Mouse (Mus musculus) forebrain, embryonic 15.5 days (tissue): Measurements from ENCODE around the gene Naif1. TPM values are rescaled to one million over a fixed set of nuclear protein-coding genes. Genes with fewer than 3 reads are reported as not detected.

Experiments used
- ATAC-seq: fragments of 200-750 bp; cut with Nextera tagmentation; replicated peaks from 2 replicates; pipeline ENCODE4 v1.8.0; 2017; ENCODE audit warnings: mild to moderate bottlenecking, moderate TSS enrichment, moderate library complexity
- H3K27ac ChIP-seq: fragments of 300-500 bp; sonication (generic); replicated peaks from 2 replicates; pipeline ENCODE4 v1.5.1; 2015; ENCODE audit warnings: mild to moderate bottlenecking, inconsistent platforms
- H3K27me3 ChIP-seq: fragments of 300-500 bp; sonication (generic); 2 replicates; pipeline ENCODE4 v1.6.1; 2015; ENCODE audit warnings: inconsistent platforms
- H3K36me3 ChIP-seq: fragments of 300-500 bp; sonication (generic); 2 replicates; pipeline ENCODE4 v1.6.1; 2015; ENCODE audit warnings: mild to moderate bottlenecking, inconsistent platforms
- H3K4me1 ChIP-seq: fragments of 300-500 bp; sonication (generic); 2 replicates; pipeline ENCODE4 v1.6.1; 2015; ENCODE audit warnings: inconsistent platforms
- H3K4me2 ChIP-seq: fragments of 300-500 bp; sonication (generic); replicated peaks from 2 replicates; pipeline ENCODE4 v1.6.1; 2015; ENCODE audit warnings: mild to moderate bottlenecking, inconsistent platforms
- H3K4me3 ChIP-seq: fragments of 300-500 bp; sonication (generic); 2 replicates; pipeline ENCODE4 v1.5.1; 2015; ENCODE audit warnings: mild to moderate bottlenecking, inconsistent platforms
- H3K9ac ChIP-seq: fragments of 300-500 bp; sonication (generic); replicated peaks from 2 replicates; pipeline ENCODE4 v1.6.1; 2015; ENCODE audit warnings: mild to moderate bottlenecking, inconsistent platforms
- H3K9me3 ChIP-seq: fragments of 300-500 bp; sonication (generic); 2 replicates; pipeline ENCODE4 v1.6.1; 2016; ENCODE audit warnings: inconsistent platforms
- WGBS: fragments of 180-500 bp; shearing (Covaris S2); methylation state at CpG from one replicate; pipeline ENCODE4 v1.1.7; 2015; ENCODE audit warnings: mixed read lengths; 5-methylcytosine and 5-hydroxymethylcytosine counted together
- polyA plus RNA-seq: library from polyadenylated mRNA; unstranded; fragments of >200 nt; fragmentation: Nextera tagmentation; extraction: Ambion mirVana; gene quantifications from 2 replicates; pipeline ENCODE4 v1.2.1, GENCODE M21; 2015

Naif1 gene
- polyA plus RNA-seq, 1 experiment from 2014 or later: 6.3 TPM

GRCm38 (mm10) chr2:32494522-32494921, 44.3 kb downstream of the Naif1 start:
- ATAC-seq: no peak
- WGBS: 68% methylated on average over 2 of the region's 2 CpGs
- H3K27me3 ChIP-seq: no peaks in the 10 kb centered on the region

GRCm38 (mm10) chr2:32495185-32495726, 45.0 kb downstream of the Naif1 start:
- no peak overlapping the region for H3K4me3 ChIP-seq
- no peaks in the 10 kb centered on the region for H3K27me3 ChIP-seq
- no peaks in the 10 kb centered on the region for H3K36me3 ChIP-seq
- H3K27ac ChIP-seq: no peak overlapping the region
- WGBS: 84% methylated on average over 20 of the region's 20 CpGs
- H3K9ac ChIP-seq: no peak overlapping the region
- no peak overlapping the region for H3K4me2 ChIP-seq
- no peaks in the 10 kb centered on the region for H3K9me3 ChIP-seq
- ATAC-seq: no peak
- no peaks in the 10 kb centered on the region for H3K4me1 ChIP-seq

More at GRCm38 (mm10) chr2:32494522-32494921, 44.3 kb downstream of the Naif1 start:
- Histone ChIP-seq H3K4me2 (no peak overlapping the region), H3K36me3 (no peaks in the 10 kb centered on the region), H3K4me1 (no peaks in the 10 kb centered on the region), H3K9ac (no peak overlapping the region), H3K9me3 (no peaks in the 10 kb centered on the region), H3K4me3 (no peak overlapping the region), H3K27ac (no peak overlapping the region)

GRCm38 (mm10) chr2:32496190-32496589, 45.9 kb downstream of the Naif1 start:
- Histone ChIP-seq H3K4me1 (no peaks in the 10 kb centered on the region), H3K27ac (no peak overlapping the region), H3K9ac (no peak overlapping the region), H3K9me3 (no peaks in the 10 kb centered on the region), H3K4me3 (no peak overlapping the region), H3K36me3 (no peaks in the 10 kb centered on the region), H3K27me3 (no peaks in the 10 kb centered on the region), H3K4me2 (no peak overlapping the region)
- ATAC-seq: no peak
- 79% methylated on average over 5 of the region's 5 CpGs for WGBS

GRCm38 (mm10) chr2:32499365-32499764, 49.1 kb downstream of the Naif1 start:
- no peak for ATAC-seq
- Histone ChIP-seq H3K27me3 (no peaks in the 10 kb centered on the region), H3K4me1 (no peaks in the 10 kb centered on the region), H3K9ac (no peak overlapping the region), H3K4me2 (no peak overlapping the region), H3K36me3 (no peaks in the 10 kb centered on the region), H3K4me3 (no peak overlapping the region), H3K27ac (no peak overlapping the region), H3K9me3 (no peaks in the 10 kb centered on the region)
- WGBS: 92% methylated on average over 4 of the region's 4 CpGs

GRCm38 (mm10) chr2:32500461-32500860, 50.2 kb downstream of the Naif1 start:
- H3K9ac ChIP-seq: no peak overlapping the region
- no peaks in the 10 kb centered on the region for H3K36me3 ChIP-seq
- H3K4me1 ChIP-seq: no peaks in the 10 kb centered on the region
- no peak overlapping the region for H3K4me2 ChIP-seq
- no peaks in the 10 kb centered on the region for H3K27me3 ChIP-seq
- no peak overlapping the region for H3K27ac ChIP-seq
- 76% methylated on average over 5 of the region's 5 CpGs for WGBS
- H3K9me3 ChIP-seq: no peaks in the 10 kb centered on the region
- H3K4me3 ChIP-seq: no peak overlapping the region
- no peak for ATAC-seq

- ATAC-seq: no peak
- Histone ChIP-seq H3K9ac (no peak overlapping the region), H3K4me2 (no peak overlapping the region), H3K4me1 (no peaks in the 10 kb centered on the region), H3K9me3 (no peaks in the 10 kb centered on the region), H3K4me3 (no peak overlapping the region), H3K27me3 (no peaks in the 10 kb centered on the region), H3K27ac (no peak overlapping the region), H3K36me3 (no peaks in the 10 kb centered on the region)
- WGBS: 78% methylated on average over 5 of the region's 5 CpGs
These were observed 51.6 kb downstream of the Naif1 start for GRCm38 (mm10) chr2:32501754-32502324.

- 84% methylated on average over 12 of the region's 12 CpGs for WGBS
- no peaks in the 10 kb centered on the region for H3K36me3 ChIP-seq
- no peaks in the 10 kb centered on the region for H3K4me1 ChIP-seq
- no peak overlapping the region for H3K27ac ChIP-seq
- no peak overlapping the region for H3K4me3 ChIP-seq
- no peaks in the 10 kb centered on the region for H3K27me3 ChIP-seq
- H3K9ac ChIP-seq: no peak overlapping the region
- H3K4me2 ChIP-seq: no peak overlapping the region
- H3K9me3 ChIP-seq: no peaks in the 10 kb centered on the region
- ATAC-seq: no peak
These were observed 52.6 kb downstream of the Naif1 start for GRCm38 (mm10) chr2:32502843-32503242.

- Histone ChIP-seq H3K27me3 (no peaks in the 10 kb centered on the region), H3K27ac (no peak overlapping the region), H3K4me1 (no peaks in the 10 kb centered on the region), H3K9me3 (no peaks in the 10 kb centered on the region), H3K4me3 (no peak overlapping the region), H3K36me3 (no peaks in the 10 kb centered on the region), H3K4me2 (no peak overlapping the region), H3K9ac (no peak overlapping the region)
- 78% methylated on average over 3 of the region's 3 CpGs for WGBS
- no peak for ATAC-seq
These were observed 53.3 kb downstream of the Naif1 start for GRCm38 (mm10) chr2:32503588-32503987.

GRCm38 (mm10) chr2:32505536-32505935, 55.3 kb downstream of the Naif1 start:
- 100% methylated on average over 2 of the region's 2 CpGs for WGBS
- no peaks in the 10 kb centered on the region for H3K36me3 ChIP-seq
- H3K9me3 ChIP-seq: no peaks in the 10 kb centered on the region
- no peak overlapping the region for H3K4me3 ChIP-seq
- no peak for ATAC-seq
- no peak overlapping the region for H3K4me2 ChIP-seq
- H3K9ac ChIP-seq: no peak overlapping the region
- H3K4me1 ChIP-seq: no peaks in the 10 kb centered on the region
- H3K27me3 ChIP-seq: no peaks in the 10 kb centered on the region
- H3K27ac ChIP-seq: no peak overlapping the region

Other genes with a start within 250 kb of the Naif1 start
- 29.9 and 34.5 TPM in 2 replicates for gene Pomt1, start 213.9 kb upstream of the Naif1 start, polyA plus RNA-seq
- 91.5 and 95.3 TPM in 2 replicates for gene Uck1, start 190.3 kb upstream of the Naif1 start, polyA plus RNA-seq
- 24.7 and 27.4 TPM in 2 replicates for gene Golga2, start 163.1 kb upstream of the Naif1 start, polyA plus RNA-seq
- 369 and 379 TPM in 2 replicates for gene Swi5, start 162.4 kb upstream of the Naif1 start, polyA plus RNA-seq
- gene Ciz1, start 98.1 kb upstream of the Naif1 start, polyA plus RNA-seq: 54.0 and 55.3 TPM in 2 replicates
- 23.7 and 29.1 TPM in 2 replicates for gene Dnm1, start 97.1 kb upstream of the Naif1 start, polyA plus RNA-seq
- 79.5 and 80.9 TPM in 2 replicates for gene 1110008P14Rik, start 68.5 kb upstream of the Naif1 start, polyA plus RNA-seq
- gene Lcn2, start 62.2 kb upstream of the Naif1 start, polyA plus RNA-seq: 0.51 and 0.63 TPM in 2 replicates
- gene Ptges2, start 54.6 kb upstream of the Naif1 start, polyA plus RNA-seq: 39.9 and 40.3 TPM in 2 replicates
- 46.4 and 48.2 TPM in 2 replicates for gene Slc25a25, start 988 bp downstream of the Naif1 start, polyA plus RNA-seq
- gene Fam102a, start 84.9 kb downstream of the Naif1 start, polyA plus RNA-seq: 5.7 and 6.1 TPM in 2 replicates
- 136 TPM in 2 replicates for gene Dpm2, start 120.4 kb downstream of the Naif1 start, polyA plus RNA-seq
- 3.5 and 4.2 TPM in 2 replicates for gene Pip5kl1, start 124.3 kb downstream of the Naif1 start, polyA plus RNA-seq
- 0.23 and 0.24 TPM in 2 replicates for gene 9430097D07Rik, start 125.2 kb downstream of the Naif1 start, polyA plus RNA-seq
- gene St6galnac4, start 136.6 kb downstream of the Naif1 start, polyA plus RNA-seq: 25.9 and 26.4 TPM in 2 replicates
- 16.6 and 19.3 TPM in 2 replicates for gene St6galnac6, start 149.3 kb downstream of the Naif1 start, polyA plus RNA-seq
- 74.1 and 79.6 TPM in 2 replicates for gene Ak1, start 171.3 kb downstream of the Naif1 start, polyA plus RNA-seq
- gene Eng, start 196.1 kb downstream of the Naif1 start, polyA plus RNA-seq: 23.4 and 25.1 TPM in 2 replicates